Mouse (Mus musculus) ES-Bruce4 (cell line): ENCODE data around the gene BC024978. TPM values are rescaled to one million over a fixed set of nuclear protein-coding genes. Genes with fewer than 3 reads are reported as not detected.

Source experiments
- H3K27ac ChIP-seq: 2 replicates; pipeline ENCODE4 v1.5.1; 2012; ENCODE audit warnings: low read length, inconsistent platforms; ENCODE audit not compliant: insufficient read depth
- H3K27me3 ChIP-seq: 2 replicates; pipeline ENCODE4 v1.6.1; 2012; ENCODE audit warnings: mild to moderate bottlenecking, low read length, inconsistent platforms; ENCODE audit not compliant: control insufficient read depth, poor library complexity, insufficient read depth, severe bottlenecking
- H3K36me3 ChIP-seq: 2 replicates; pipeline ENCODE4 v1.6.1; 2012; ENCODE audit warnings: inconsistent platforms, mild to moderate bottlenecking, low read length, moderate library complexity; ENCODE audit not compliant: control insufficient read depth, poor library complexity, insufficient read depth, severe bottlenecking
- H3K4me1 ChIP-seq: one replicate; pipeline ENCODE4 v1.8.1; 2011; ENCODE audit warnings: low read length; ENCODE audit not compliant: control insufficient read depth, insufficient read depth
- H3K4me3 ChIP-seq: 2 replicates; pipeline ENCODE4 v1.5.1; 2011; ENCODE audit warnings: low read depth, mild to moderate bottlenecking, low read length
- H3K9ac ChIP-seq: 2 replicates; pipeline ENCODE4 v1.6.1; 2012; ENCODE audit warnings: low read depth, mild to moderate bottlenecking, inconsistent platforms; ENCODE audit not compliant: poor library complexity, severe bottlenecking
- H3K9me3 ChIP-seq: replicated peaks from 2 replicates; pipeline ENCODE4 v1.6.1; 2012; ENCODE audit warnings: mild to moderate bottlenecking, low read length, inconsistent platforms; ENCODE audit not compliant: control insufficient read depth, poor library complexity, insufficient read depth, severe bottlenecking
- CTCF ChIP-seq: IDR thresholded peaks from one replicate; pipeline ENCODE4 v1.8.1; 2011; ENCODE audit warnings: low read depth, low read length
- EP300 ChIP-seq: IDR thresholded peaks from 2 replicates; pipeline ENCODE4 v1.6.1; 2011; ENCODE audit warnings: low read depth, low read length; ENCODE audit not compliant: insufficient read depth
- POLR2A ChIP-seq: IDR thresholded peaks from one replicate; pipeline ENCODE4 v1.8.1; 2011; ENCODE audit warnings: low read length; ENCODE audit not compliant: insufficient read depth
- polyA plus RNA-seq: library from polyadenylated mRNA; stranded (reverse); fragments of >200 nt; gene quantifications from 2 replicates; pipeline ENCODE4 v1.2.4, GENCODE M21; 2011; ENCODE audit warnings: low read depth; ENCODE audit not compliant: missing spikeins, insufficient read depth, insufficient read length

BC024978 gene
- polyA plus RNA-seq, 1 experiment, result 10.9 TPM

DNA sequence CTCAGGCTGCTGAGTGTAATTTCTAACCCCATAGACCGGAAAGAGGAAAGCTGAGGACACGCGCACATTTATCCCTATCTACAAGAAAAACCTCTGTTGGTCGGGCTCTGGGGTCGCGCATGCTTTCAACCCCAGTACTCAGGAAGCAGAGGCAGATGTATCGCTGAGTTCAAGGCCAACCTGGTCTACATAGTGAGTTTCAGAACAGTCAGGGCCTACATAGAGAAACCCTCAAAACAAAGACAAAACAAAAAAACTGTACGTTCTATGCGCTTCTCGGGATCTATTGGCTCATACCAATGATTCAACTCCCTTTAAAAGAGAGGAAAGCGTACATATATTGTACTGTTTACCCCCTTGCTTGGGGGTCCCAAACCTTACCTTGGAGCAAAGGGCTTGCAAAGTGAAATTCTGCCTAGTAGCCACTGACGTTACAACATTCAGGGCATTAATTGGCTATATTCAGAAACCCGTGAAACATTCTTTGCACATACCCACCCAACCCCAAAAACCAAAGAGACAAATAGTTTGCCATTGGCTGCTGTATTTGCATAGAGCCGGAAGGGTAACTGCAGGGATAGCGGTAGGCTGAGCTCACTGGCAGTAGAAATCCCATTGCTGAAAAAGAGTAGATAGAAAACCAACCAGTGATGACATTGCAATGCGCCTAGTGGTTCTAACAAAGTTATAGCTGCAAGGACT is 16.2 kb upstream of the BC024978 start:
- TF ChIP-seq EP300 (no peak), CTCF (no peak), POLR2A (no peak)

DNA sequence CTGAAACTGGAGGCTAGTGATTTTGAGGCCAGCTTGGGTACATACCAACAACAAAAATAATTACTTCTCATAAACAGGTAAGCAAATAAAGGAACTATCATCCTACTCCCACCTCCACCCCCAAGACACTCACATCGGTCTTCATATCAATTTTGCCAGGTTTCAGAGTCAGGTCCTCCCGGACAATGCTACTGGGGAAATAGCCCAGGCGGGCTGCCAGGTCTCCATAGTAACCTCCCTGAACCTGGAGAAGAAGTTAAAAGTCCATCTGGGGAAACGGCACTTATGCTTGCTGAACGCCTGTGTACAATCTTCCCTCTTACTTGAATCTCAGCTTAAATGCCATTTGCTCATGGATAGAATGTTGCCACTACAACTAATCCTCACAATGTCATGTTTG is 15.5 kb upstream of the BC024978 start:
- Histone ChIP-seq H3K9me3 (no peaks in the 10 kb centered on the region), H3K9ac (peak overlapping the region; percentile 61; the same call in 1 of the 2 replicates), H3K4me1 (no peaks in the 10 kb centered on the region), H3K27ac (peak overlapping the region; percentile 66), H3K27me3 (no peaks in the 10 kb centered on the region), H3K4me3 (no peak overlapping the region), H3K36me3 (no peaks in the 10 kb centered on the region)
- TF ChIP-seq EP300 (no peak), POLR2A (no peak), CTCF (no peak)

More for the DNA sequence above, 16.2 kb upstream of the BC024978 start:
- peak overlapping the region; percentile 66 for H3K27ac ChIP-seq
- H3K4me3 ChIP-seq, result peak overlapping the region; percentile 78
- peak overlapping the region; percentile 61 for H3K9ac ChIP-seq
- H3K36me3 ChIP-seq, result no peaks in the 10 kb centered on the region
- no peaks in the 10 kb centered on the region for H3K9me3 ChIP-seq
- H3K4me1 ChIP-seq, result no peaks in the 10 kb centered on the region
- H3K27me3 ChIP-seq, result no peaks in the 10 kb centered on the region

DNA sequence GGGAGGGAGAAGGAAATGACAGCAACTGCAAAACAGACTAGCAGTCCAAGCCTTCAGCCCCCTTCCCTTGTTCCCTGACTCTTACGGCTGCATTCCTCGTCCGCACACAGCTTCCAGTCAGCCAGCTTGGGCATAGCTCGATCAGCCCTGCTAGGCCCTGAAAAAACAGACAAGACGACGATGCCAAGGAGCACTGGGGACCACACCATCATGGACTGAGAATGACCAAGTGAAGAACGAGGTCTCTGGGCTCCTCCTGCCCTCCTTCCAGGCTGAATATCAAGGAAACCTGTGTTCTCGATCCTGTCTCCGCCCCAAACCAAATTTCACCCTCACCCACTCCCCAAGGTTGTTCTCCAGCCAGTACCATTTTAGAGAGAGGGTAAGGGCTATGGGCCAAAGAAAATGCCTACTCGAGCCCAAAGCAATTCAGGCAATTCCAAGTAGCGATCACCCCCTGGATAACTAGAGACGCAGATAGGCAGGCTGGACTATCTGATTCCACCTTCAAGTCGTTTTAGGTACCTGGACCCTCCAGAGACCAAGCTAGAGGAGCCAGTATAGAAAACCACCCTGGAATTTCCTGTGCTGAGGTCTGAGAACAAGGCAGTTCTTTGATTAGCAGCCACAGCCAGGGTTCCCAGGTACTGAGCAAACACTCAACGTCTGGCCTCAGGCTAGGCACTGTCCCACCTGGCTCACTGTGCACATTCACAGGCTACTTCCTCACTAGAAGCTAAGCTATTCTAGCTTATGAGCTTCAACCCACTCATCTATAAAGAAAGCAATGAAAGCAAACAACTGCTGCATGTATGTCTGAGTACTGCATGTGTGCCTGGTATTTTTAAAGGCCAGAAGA is 14.5 kb upstream of the BC024978 start, which contains the start of the genes Gm21983 and Mia:
Gene Gm21983 (minus strand): TSS at position 250 of the 859 bp plus-strand sequence.
Gene Mia (minus strand): TSS at position 321 of the 859 bp plus-strand sequence.
- H3K4me3 ChIP-seq, result peak within 1 kb of the TSS; percentile 6
- H3K27me3 ChIP-seq, result no peaks in the 10 kb centered on the region
- TF ChIP-seq POLR2A, result no peak
- TF ChIP-seq EP300, result no peak
- no peak for TF ChIP-seq CTCF
- peak within 1 kb of the TSS; percentile 61; the same call in 1 of the 2 replicates for H3K9ac ChIP-seq
- H3K9me3 ChIP-seq, result no peaks in the 10 kb centered on the region
- peaks cover 2% of the 10 kb centered on the region for H3K36me3 ChIP-seq
- H3K27ac ChIP-seq, result peak within 1 kb of the TSS; percentile 73
- no peaks in the 10 kb centered on the region for H3K4me1 ChIP-seq

DNA sequence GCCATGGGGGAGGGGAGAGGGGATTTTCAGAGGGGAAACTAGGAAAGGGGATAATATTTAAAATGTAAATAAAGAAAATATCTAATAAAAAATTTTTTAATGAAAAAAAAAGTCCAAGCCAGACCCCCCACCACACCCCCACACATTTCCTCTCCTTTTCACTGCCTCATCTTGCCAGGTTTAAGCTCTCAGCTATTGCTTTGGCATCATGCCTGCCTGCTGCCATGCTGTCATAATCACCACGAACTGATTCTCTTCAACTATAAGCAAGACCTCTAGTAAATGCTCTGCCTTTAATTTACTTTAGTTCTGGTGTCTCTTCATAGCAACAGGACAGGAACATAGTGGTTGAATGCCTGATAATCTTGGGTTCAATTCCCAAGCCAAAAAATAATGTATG is 13.1 kb upstream of the BC024978 start:
- no peak overlapping the region for H3K4me3 ChIP-seq
- peaks cover 11% of the 10 kb centered on the region for H3K36me3 ChIP-seq
- no peaks in the 10 kb centered on the region for H3K4me1 ChIP-seq
- H3K27ac ChIP-seq, result no peak overlapping the region
- H3K27me3 ChIP-seq, result no peaks in the 10 kb centered on the region
- no peak overlapping the region for H3K9ac ChIP-seq
- no peaks in the 10 kb centered on the region for H3K9me3 ChIP-seq
- TF ChIP-seq EP300 (no peak), POLR2A (no peak)

DNA sequence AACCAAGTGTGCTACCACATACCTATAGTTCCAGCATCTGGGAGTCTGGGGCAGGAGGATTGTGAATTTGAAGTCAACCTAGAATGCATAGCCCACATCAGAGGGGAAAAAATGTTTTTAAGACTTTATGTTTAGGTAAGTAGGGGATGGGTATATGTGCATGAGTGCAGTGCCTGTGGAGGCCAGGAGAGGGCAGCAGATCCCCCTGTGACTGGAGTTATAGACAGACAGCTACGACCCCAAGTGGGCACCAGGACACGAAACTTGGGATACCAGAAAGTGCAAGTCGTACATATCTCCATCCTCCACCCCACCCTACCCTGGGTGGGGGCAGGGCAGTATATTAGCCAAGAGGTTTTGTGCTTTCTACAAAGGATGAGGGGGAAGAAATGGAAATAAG is 10.6 kb upstream of the BC024978 start:
- Histone ChIP-seq H3K27me3 (no peaks in the 10 kb centered on the region), H3K4me3 (no peak overlapping the region), H3K9me3 (no peaks in the 10 kb centered on the region), H3K4me1 (peaks cover 3% of the 10 kb centered on the region), H3K27ac (no peak overlapping the region), H3K36me3 (peaks cover 30% of the 10 kb centered on the region), H3K9ac (no peak overlapping the region)
- TF ChIP-seq CTCF, result peak; percentile 99
- TF ChIP-seq POLR2A, result no peak
- TF ChIP-seq EP300, result 0 out of 2 replicates have a peak, but pooled peaks have one; percentile 6

DNA sequence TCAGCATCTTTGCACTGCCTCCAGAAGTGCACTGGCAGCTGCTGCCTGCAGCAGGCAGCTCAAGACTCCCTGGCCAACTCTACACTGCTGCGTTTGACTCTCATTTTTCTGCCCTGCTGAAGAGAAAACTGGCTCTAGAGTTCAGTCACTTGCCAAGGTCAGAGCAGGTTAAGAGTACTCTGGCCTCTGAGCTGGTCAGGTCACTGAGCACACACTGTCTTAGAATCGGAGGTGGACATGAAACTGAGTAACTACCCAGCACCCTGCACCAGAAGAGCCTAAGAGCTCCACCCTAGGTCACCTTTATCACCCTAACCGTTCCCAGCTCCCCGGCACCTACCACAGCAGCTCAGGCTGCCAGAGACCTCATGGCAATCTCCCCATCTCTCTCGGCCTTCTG is 9.6 kb upstream of the BC024978 start:
- Histone ChIP-seq H3K36me3 (peaks cover 41% of the 10 kb centered on the region), H3K4me1 (peaks cover 3% of the 10 kb centered on the region), H3K4me3 (no peak overlapping the region), H3K9me3 (no peaks in the 10 kb centered on the region), H3K27me3 (no peaks in the 10 kb centered on the region), H3K27ac (no peak overlapping the region), H3K9ac (no peak overlapping the region)
- TF ChIP-seq EP300 (no peak), POLR2A (no peak), CTCF (no peak)
